Mouse (Mus musculus) hindbrain, embryonic 14.5 days (tissue): ENCODE measurements around the gene C530025M09Rik. TPM values are rescaled to one million over a fixed set of nuclear protein-coding genes. Genes with fewer than 3 reads are reported as not detected.
A peak's percentile ranks its signal among the peaks of the same experiment; 100 is the strongest.

Source experiments
- ATAC-seq: fragments of 200-750 bp; cut with Nextera tagmentation; 2 replicates; pipeline ENCODE4 v1.8.0; 2017; ENCODE audit warnings: moderate number of reproducible peaks, mild to moderate bottlenecking, moderate TSS enrichment, moderate library complexity; ENCODE audit not compliant: low FRiP score
- DNase-seq: peaks from one replicate; pipeline ENCODE4 v3.0.0-alpha.2; 2015; ENCODE audit warnings: low spot score
- H3K27ac ChIP-seq: fragments of 300-500 bp; sonication (generic); 2 replicates; pipeline ENCODE4 v1.5.1; 2014; ENCODE audit warnings: mild to moderate bottlenecking, moderate library complexity
- H3K27me3 ChIP-seq: fragments of 300-500 bp; sonication (generic); 2 replicates; pipeline ENCODE4 v1.6.1; 2014; ENCODE audit warnings: mild to moderate bottlenecking, low read length, mixed read lengths; ENCODE audit not compliant: control insufficient read depth, insufficient read depth
- H3K36me3 ChIP-seq: fragments of 300-500 bp; sonication (generic); replicated peaks from 2 replicates; pipeline ENCODE4 v1.6.1; 2014; ENCODE audit not compliant: control insufficient read depth, insufficient read depth
- H3K4me1 ChIP-seq: fragments of 300-500 bp; sonication (generic); replicated peaks from 2 replicates; pipeline ENCODE4 v1.6.1; 2014; ENCODE audit warnings: antibody characterized with exemption, low read length, mixed read lengths; ENCODE audit not compliant: control insufficient read depth, insufficient read depth
- H3K4me2 ChIP-seq: fragments of 300-500 bp; sonication (generic); replicated peaks from 2 replicates; pipeline ENCODE4 v1.6.1; 2014; ENCODE audit warnings: mild to moderate bottlenecking, moderate library complexity
- H3K4me3 ChIP-seq: fragments of 300-500 bp; sonication (generic); replicated peaks from 2 replicates; pipeline ENCODE4 v1.5.1; 2014; ENCODE audit warnings: mild to moderate bottlenecking, low read length
- H3K9ac ChIP-seq: fragments of 300-500 bp; sonication (generic); 2 replicates; pipeline ENCODE4 v1.6.1; 2014
- H3K9me3 ChIP-seq: fragments of 300-500 bp; sonication (generic); 2 replicates; pipeline ENCODE4 v1.6.1; 2016; ENCODE audit warnings: low read length; ENCODE audit not compliant: control insufficient read depth
- WGBS: fragments of 180-500 bp; shearing (Covaris S2); extraction: QIAGEN DNeasy Blood & Tissue Kit; methylation state at CpG from one replicate; pipeline ENCODE4 v1.1.7; 2014; 5-methylcytosine and 5-hydroxymethylcytosine counted together
- polyA plus RNA-seq: library from polyadenylated mRNA; unstranded; fragments of >200 nt; fragmentation: Nextera tagmentation; extraction: Ambion mirVana; gene quantifications from 2 replicates; pipeline ENCODE4 v1.2.1, GENCODE M21; 2014

C530025M09Rik gene
- polyA plus RNA-seq, 1 experiment from 2014 or later: 2.0 TPM

GRCm38 (mm10) chr2:149818395-149818794, 12.6 kb downstream of the C530025M09Rik start:
- 73% methylated on average over 3 of the region's 3 CpGs for WGBS
- DNase-seq: no peak
- no peaks in the 10 kb centered on the region; the same call in 1 of the 2 replicates for H3K27me3 ChIP-seq

DNA sequence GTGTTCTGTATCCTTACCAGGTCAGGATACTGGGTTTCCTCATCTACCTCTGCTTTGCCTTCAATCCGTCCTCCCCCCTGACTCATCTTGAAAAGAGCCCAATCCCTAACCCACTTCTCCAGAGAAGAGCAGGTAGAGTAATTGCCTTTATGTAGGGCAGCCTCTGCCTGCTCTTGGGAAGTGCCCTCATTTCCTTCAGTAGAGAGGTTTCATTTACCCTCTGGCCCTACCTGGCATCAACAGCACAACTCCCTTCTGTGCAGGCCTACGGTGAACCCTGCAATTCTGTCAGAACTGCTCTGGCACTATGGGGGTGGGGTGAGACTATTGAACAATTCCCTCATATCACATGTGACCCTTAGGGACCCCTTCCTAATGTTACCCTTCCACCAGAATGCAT, 18.1 kb downstream of the C530025M09Rik start:
- WGBS: 84% methylated on average over 2 of the region's 2 CpGs
- Histone ChIP-seq H3K4me2 (no peak overlapping the region), H3K9ac (no peak overlapping the region), H3K4me3 (no peak overlapping the region), H3K27ac (no peak overlapping the region), H3K9me3 (no peaks in the 10 kb centered on the region), H3K36me3 (no peaks in the 10 kb centered on the region), H3K4me1 (no peaks in the 10 kb centered on the region), H3K27me3 (no peaks in the 10 kb centered on the region)
- no peak for ATAC-seq
- DNase-seq: no peak

More at GRCm38 (mm10) chr2:149818395-149818794, 12.6 kb downstream of the C530025M09Rik start:
- ATAC-seq: no peak
- no peak overlapping the region for H3K27ac ChIP-seq
- no peak overlapping the region for H3K4me2 ChIP-seq
- H3K4me1 ChIP-seq: no peaks in the 10 kb centered on the region
- H3K9me3 ChIP-seq: no peaks in the 10 kb centered on the region
- H3K4me3 ChIP-seq: no peak overlapping the region
- no peak overlapping the region for H3K9ac ChIP-seq
- H3K36me3 ChIP-seq: no peaks in the 10 kb centered on the region

DNA sequence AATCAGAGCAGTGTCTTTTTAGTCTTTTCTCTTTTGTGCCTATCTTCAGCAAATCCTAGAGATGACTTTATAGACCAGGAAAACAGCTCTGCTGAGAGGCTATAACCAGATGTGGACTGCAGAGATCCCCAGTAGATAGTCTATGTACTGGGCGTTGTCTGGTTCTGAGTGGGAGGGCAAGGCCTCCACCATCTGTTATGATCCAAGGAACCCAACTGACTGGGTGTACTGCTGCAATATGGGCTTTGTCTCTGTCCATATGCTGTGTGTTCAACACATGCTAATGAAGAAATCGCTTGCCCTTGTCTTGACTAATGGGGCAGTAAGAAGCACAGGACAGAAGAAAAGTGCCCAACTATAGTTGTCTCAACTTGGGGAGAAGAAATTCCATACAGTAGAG, 25.8 kb downstream of the C530025M09Rik start:
- no peak for DNase-seq
- H3K9me3 ChIP-seq: no peaks in the 10 kb centered on the region
- H3K27ac ChIP-seq: no peak overlapping the region
- ATAC-seq: no peak
- WGBS: 84% methylated on average over 2 of the region's 2 CpGs
- H3K9ac ChIP-seq: no peak overlapping the region
- H3K36me3 ChIP-seq: no peaks in the 10 kb centered on the region
- no peak overlapping the region for H3K4me2 ChIP-seq
- no peaks in the 10 kb centered on the region for H3K4me1 ChIP-seq
- no peaks in the 10 kb centered on the region for H3K27me3 ChIP-seq
- H3K4me3 ChIP-seq: no peak overlapping the region

- Histone ChIP-seq H3K4me2 (no peak overlapping the region), H3K4me1 (no peaks in the 10 kb centered on the region), H3K9ac (no peak overlapping the region), H3K4me3 (no peak overlapping the region), H3K9me3 (no peaks in the 10 kb centered on the region), H3K27me3 (no peaks in the 10 kb centered on the region), H3K36me3 (no peaks in the 10 kb centered on the region), H3K27ac (no peak overlapping the region)
- DNase-seq: no peak
- 86% methylated on average over 3 of the region's 3 CpGs for WGBS
- ATAC-seq: no peak
Observed at GRCm38 (mm10) chr2:149804599-149805140, 26.3 kb downstream of the C530025M09Rik start.

- ATAC-seq (peak; percentile 27; the same call in 1 of the 2 replicates), DNase-seq (no peak)
- Histone ChIP-seq H3K4me1 (no peaks in the 10 kb centered on the region), H3K36me3 (no peaks in the 10 kb centered on the region), H3K27ac (no peak overlapping the region), H3K27me3 (no peaks in the 10 kb centered on the region), H3K9ac (no peak overlapping the region), H3K4me2 (no peak overlapping the region), H3K4me3 (no peak overlapping the region), H3K9me3 (no peaks in the 10 kb centered on the region)
- 8% methylated on average over 3 of the region's 3 CpGs for WGBS
Observed at GRCm38 (mm10) chr2:149798613-149799012, 32.4 kb downstream of the C530025M09Rik start.

Other genes with a start within 250 kb of the C530025M09Rik start
- 54.4 and 56.0 TPM in 2 replicates for gene Syndig1, start 2.0 kb downstream of the C530025M09Rik start, polyA plus RNA-seq